Mouse (Mus musculus) inflammation-experienced regulatory T-cells, adult 6 months (primary cell): ENCODE measurements around the gene Per1. TPM values are rescaled to one million over a fixed set of nuclear protein-coding genes. Genes with fewer than 3 reads are reported as not detected.
"Not testable (repeated sequence)": the region's sequence is repeated elsewhere in the genome, so short reads cannot be mapped to it uniquely, and the experiment has no call there.

Experiments
- ATAC-seq: one replicate; pipeline ENCODE4 v1.8.0; 2017
- polyA plus RNA-seq, 3 experiments: library from polyadenylated mRNA; unstranded; fragments of 100-300 nt; shearing (Covaris generic); gene quantifications; one replicate each; pipeline ENCODE4 v1.2.1; 2017

Gene Per1
- polyA plus RNA-seq, 3 experiments from 2014 or later = 5.2 to 6.2 (median 6.1) TPM

DNA sequence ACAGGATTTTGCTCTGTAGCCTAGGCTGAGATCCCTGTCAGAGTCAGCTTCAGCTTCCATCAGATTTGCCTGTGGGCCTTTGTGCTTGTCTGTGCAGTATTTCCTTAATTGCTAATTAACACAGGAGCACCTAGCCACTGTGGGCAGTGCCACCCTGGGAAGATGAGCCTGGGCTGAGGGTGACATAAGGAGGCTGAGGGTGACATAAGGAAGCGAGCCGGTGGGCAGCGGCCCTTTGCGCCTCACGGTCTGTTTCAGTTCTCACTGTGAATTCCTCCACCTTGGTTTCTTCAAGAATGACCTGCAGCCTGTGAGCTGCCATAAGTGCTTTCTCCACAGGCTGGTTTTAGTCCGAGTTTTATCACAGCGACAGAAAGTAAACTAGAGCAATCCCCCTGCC, 13.4 kb upstream of the Per1 start:
- ATAC-seq = no peak

GRCm38 (mm10) chr11:69085608-69086007, 9.4 kb upstream of the Per1 start:
- no peak for ATAC-seq

DNA sequence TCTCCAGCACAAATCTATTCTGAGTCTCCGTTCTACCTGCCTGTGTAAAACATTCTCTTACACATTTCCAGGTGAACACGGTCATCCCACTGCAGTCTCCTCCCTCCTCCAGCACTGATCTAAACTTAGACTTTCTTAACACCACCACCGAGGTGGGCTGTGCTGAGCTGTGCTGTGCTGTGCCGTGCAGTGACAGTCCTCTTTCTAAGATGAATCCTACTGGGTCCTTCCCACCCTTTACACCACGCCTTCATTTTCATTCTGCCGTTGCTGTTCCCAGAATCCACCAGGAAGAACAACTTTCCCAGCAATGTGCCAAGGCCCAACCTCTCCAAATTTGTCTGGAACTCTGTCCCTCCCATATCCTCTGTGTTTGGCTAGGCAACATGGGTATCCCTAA, 8.6 kb upstream of the Per1 start:
- no peak for ATAC-seq

GRCm38 (mm10) chr11:69087082-69087481, 7.9 kb upstream of the Per1 start:
- ATAC-seq = no peak

DNA sequence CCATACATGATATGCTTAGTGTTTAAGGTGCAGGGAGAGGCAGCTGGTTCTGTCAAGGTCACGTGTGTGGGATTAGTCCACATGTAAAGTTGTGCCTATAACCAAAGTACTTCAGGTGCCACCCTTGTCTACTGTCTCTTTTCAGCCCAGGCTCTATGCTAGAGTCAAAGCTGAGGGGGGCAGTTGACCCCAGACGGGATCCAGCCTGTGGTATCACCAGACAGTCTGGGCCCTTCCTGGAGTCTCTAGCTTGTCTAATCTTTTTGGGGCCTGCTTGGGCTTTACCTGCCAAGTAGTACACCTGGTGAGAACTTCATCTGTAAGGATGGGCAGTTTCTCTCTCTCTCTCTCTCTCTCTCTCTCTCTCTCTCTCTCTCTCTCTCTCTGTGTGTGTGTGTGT, 7.4 kb upstream of the Per1 start:
- ATAC-seq = no peak

DNA sequence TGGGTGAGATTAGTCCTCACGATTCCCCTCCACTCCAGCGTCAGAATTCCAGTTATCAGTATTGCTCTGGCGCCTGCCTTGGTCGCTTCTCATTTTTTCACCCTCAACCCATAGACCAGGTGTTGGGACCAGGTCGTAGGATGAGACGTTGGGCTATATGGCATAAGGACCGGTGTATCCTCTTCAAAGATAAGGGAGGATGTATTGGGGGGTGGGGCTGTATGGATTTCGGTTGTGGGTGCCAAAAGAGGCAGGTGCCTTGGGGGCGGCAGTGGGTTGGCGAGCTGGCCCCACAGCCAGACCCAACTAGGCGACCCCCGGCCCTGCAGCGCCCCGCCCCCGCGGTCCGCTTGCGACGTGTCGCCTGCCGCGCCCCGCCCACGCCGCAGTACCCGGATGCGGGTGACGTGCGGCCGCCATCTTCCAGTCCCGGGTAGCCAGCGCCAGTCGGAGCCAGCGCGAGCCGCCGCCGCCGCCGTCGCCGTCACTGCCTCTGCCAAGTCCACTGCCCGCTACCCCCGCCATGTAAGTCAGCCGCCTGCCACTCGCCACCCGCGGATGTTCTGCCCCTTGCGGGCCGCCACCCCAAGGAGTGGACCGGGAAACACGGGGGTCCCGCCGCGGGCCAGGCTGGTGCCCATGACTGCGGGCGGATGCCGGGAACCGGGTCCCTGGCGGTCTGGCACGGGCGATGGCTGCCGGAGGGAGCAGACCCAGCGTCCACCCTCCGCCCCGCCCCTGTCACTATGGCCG, 6.7 kb upstream of the Per1 start, which contains the start of gene Vamp2:
TSS of gene Vamp2 (plus strand) at position 388 of the 753 bp plus-strand sequence.
- ATAC-seq = peak; percentile 72

DNA sequence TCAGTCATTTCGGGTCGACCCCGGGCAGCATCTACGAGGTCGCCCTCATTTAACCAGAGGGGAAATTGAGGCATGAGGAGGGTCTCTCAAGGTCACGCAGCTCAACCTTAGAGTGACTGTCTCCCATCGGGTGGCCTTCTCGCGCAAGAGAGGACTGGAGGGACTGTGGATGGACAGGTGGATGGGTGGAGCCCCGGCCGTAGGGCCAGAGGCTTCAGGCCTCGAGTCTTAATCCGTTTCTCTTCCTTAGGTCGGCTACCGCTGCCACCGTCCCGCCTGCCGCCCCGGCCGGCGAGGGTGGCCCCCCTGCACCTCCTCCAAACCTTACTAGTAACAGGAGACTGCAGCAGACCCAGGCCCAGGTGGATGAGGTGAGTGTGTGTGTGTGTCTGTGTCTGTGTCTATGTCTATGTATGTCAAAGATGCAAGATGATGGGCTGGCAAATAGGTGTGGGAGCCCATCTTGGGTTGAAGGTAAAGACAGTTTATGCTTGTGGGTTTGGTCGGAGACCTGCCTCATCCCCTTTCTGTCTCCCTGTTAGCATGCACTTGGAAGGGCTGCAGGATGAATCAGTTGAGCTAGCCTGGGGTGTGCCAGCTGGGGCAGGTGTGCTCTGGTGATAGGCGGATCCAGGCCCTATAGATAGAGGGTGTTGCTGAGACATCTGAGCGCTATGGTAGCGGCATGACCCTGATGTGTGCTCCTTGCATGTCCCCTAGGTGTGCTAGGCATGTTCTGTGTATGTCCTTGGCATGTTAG, 6.0 kb upstream of the Per1 start:
- no peak for ATAC-seq

DNA sequence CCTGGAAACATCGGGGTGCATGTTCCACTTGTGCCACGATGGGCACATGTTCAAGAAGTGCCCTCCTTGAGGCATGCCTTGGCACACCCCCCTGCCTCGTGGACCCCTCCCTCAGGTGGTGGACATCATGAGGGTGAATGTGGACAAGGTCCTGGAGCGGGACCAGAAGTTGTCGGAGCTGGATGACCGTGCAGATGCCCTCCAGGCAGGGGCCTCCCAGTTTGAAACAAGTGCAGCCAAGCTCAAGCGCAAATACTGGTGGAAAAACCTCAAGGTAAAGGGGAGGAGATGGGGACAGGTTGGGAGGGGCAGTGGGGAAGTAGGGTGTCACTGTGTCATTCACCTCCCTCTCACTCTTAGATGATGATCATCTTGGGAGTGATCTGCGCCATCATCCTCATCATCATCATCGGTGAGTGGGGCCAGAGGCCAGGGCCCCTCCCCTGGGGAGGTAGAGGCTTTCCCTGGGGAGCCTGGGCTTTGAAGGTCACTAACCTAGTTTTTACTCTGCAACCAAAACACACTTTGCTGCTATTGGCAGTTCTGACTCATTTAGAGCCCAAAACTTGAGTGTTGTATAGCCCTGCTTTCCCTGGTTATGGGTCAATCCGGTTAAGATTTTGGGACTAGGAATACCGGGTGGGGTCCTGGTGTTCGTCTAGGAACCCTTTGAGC, 5.3 kb upstream of the Per1 start:
- no peak for ATAC-seq

DNA sequence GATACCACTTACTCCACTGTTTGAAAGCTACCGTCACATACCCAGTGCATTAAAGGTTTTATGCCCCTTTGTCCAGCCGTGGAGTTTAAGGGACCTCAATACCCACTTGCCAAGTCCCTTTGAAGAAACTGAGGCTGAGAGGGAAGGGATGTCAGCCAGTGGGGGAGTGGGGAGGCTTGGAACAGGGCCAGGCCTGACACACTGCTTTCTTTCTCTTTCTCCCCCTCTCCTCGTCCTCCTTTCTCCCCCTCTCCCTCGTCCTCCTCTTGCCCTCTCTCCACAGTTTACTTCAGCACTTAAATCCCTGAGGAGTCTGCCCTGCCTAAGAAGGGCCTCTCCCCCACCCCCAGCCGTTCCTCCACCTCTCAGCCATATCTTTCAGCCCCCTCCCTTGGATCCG, 4.7 kb upstream of the Per1 start:
- no peak for ATAC-seq

DNA sequence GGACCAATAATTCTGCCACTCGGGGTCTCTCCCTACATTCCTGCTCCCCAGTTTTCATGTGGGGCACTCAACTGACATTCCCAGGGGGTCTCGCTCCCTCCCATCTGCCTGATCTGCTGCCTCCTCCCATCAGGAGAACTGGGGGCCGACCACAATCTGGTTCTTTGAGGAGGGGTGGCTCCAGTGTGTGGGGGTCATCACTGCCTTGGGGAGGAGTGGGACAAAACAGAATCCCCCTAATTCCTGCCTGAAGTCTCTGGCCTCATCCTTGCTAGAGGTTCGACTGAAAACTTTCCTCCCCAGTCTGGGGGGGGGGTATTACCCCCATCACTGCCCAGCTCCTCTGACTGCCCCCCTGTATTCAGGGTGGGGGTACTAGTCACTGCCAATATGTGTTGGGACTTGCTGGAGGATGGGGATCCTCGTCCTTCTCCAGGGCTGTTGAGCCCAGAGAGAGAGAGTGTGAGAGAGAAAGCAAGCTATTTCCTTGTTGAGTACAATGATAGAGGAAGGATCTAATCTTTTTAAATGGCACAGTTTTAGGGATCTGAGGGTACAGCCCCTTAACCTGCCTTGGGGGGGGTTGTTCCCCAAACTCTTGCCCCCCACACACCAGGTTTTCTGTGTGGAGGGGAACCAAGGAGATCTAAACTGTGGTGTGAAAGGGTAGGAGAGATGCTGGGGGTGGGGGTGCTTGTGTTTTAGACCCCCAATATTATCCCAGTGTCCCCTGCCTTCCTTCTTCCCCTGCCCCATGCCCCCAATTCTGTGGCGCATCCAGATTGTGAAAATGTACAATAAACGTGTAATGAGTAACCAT, 3.2 kb upstream of the Per1 start:
- no peak for ATAC-seq

GRCm38 (mm10) chr11:69092386-69092751, 2.6 kb upstream of the Per1 start:
- ATAC-seq = no peak

GRCm38 (mm10) chr11:69092871-69093270, 2.1 kb upstream of the Per1 start:
- ATAC-seq = no peak

GRCm38 (mm10) chr11:69093856-69094255, 1.2 kb upstream of the Per1 start:
- ATAC-seq = not testable (repeated sequence)

GRCm38 (mm10) chr11:69095511-69096231, 654 bp downstream of the Per1 start:
- no peak for ATAC-seq

DNA sequence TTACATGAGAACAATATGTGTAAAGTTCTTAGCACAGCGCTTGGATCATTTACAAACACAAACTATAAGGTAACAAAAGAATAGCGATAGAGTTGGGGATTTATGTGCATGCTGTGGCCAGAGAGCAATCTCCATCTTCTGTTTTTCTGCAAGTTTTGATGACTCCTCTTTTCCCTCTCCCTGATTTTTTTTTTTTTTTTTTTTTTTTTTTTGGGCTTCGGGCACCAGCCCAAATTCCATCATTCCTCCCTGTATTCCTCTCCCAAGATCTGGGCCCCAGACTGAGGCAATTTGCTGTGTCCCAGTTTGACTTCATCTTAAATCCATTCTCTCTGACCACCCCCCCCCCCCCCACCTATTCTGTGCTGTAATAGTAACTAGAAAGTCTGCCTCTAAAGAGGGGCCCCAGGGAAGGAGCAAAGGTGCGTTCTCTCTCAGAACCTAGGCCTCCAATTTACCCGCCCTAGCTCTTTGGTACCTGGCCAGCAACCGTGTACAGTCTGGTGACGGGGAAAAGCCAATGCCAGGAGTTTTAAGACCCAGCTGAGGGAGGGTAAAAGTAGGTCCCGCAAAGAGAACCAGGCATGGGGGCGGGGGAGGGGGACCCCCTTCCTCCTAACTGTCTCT, 1.5 kb downstream of the Per1 start:
- ATAC-seq = no peak

GRCm38 (mm10) chr11:69096987-69097900, 2.2 kb downstream of the Per1 start:
- ATAC-seq = peak; percentile 2

DNA sequence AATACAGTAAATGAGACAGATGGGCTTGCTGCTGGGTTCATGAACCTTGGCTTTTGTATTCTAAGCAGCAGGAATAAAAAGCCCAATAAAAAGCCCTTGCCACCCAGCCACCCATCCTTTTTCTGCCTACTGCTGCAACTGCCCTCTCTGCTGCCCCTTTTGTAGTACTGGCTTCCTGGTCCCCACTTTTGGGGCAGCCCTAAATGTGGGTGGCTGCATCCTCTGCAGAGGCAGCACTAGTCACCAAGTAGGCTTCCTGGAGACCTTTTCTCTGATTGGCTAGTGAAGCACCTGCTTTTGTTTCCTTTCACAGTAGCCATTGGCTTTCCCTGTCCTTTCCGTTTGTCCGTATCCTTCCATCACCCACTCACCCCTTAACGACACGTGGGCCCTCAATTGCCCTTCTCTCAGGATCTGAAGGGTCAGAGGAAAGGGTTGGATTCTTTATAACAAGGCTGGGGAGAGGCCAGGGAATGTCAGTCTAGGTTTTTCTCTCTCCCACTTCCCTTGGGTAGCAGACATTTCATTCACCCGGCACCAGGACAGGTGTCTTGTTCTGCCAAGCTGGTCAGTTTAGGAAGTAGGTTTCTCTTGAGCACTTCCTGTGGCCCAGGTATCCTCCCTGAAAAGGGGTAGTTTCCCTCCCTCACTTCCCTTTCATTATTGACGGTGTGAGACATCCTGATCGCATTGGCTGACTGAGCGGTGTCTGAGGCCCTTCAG, 3.2 kb downstream of the Per1 start:
- ATAC-seq = peak; percentile 53

DNA sequence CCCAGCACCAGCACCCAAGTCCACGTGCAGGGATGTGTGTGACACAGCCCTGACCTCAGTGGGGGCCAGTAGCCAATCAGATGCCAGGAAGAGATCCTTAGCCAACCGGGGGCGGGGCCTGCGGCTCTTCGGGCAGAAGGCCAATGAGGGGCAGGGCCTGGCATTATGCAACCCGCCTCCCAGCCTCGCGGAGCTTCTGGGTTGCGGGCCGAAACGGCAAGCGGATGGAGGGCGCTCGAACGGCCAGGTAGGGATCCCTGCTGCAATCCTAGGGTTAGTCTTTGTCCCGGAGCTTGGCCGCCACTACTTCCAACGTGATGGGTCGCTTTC, 3.7 kb downstream of the Per1 start:
- no peak for ATAC-seq

- ATAC-seq = no peak
Measured at GRCm38 (mm10) chr11:69099177-69099914, 4.3 kb downstream of the Per1 start.
